Mouse (Mus musculus) embryonic facial prominence, embryonic 13.5 days (tissue): ENCODE measurements at regions not wholly inside any gene's neighbourhood (a gene's known extent, or its start where the extent isn't known, plus 50 kb on each side); places are given as distances from the start of the nearest gene placed in this dataset.

ENCODE experiments used
- ATAC-seq: fragments of 200-750 bp; cut with Nextera tagmentation; 2 replicates; pipeline ENCODE4 v1.8.0; 2017; ENCODE audit warnings: low read depth; ENCODE audit not compliant: insufficient number of reproducible peaks, insufficient read depth, low FRiP score, low TSS enrichment
- H3K27ac ChIP-seq: fragments of 300-500 bp; sonication (generic); 2 replicates; pipeline ENCODE4 v1.5.1; 2015; ENCODE audit warnings: moderate library complexity, mild to moderate bottlenecking, inconsistent platforms
- H3K27me3 ChIP-seq: fragments of 300-500 bp; sonication (generic); 2 replicates; pipeline ENCODE4 v1.6.1; 2015; ENCODE audit warnings: mild to moderate bottlenecking, inconsistent platforms
- H3K36me3 ChIP-seq: fragments of 300-500 bp; sonication (generic); 2 replicates; pipeline ENCODE4 v1.6.1; 2015; ENCODE audit warnings: mild to moderate bottlenecking, inconsistent platforms
- H3K4me1 ChIP-seq: fragments of 300-500 bp; sonication (generic); 2 replicates; pipeline ENCODE4 v1.6.1; 2015; ENCODE audit warnings: inconsistent platforms
- H3K4me2 ChIP-seq: fragments of 300-500 bp; sonication (generic); 2 replicates; pipeline ENCODE4 v1.6.1; 2015; ENCODE audit warnings: moderate library complexity, mild to moderate bottlenecking, inconsistent platforms
- H3K4me3 ChIP-seq: fragments of 300-500 bp; sonication (generic); 2 replicates; pipeline ENCODE4 v1.5.1; 2015; ENCODE audit warnings: mild to moderate bottlenecking, inconsistent platforms
- H3K9ac ChIP-seq: fragments of 300-500 bp; sonication (generic); 2 replicates; pipeline ENCODE4 v1.6.1; 2015; ENCODE audit warnings: mild to moderate bottlenecking, inconsistent platforms
- H3K9me3 ChIP-seq: fragments of 300-500 bp; sonication (generic); 2 replicates; pipeline ENCODE4 v1.6.1; 2016; ENCODE audit warnings: inconsistent platforms
- WGBS: fragments of 180-500 bp; shearing (Covaris S2); methylation state at CpG from one replicate; pipeline ENCODE4 v1.1.7; 2015; ENCODE audit warnings: mixed read lengths; 5-methylcytosine and 5-hydroxymethylcytosine counted together

DNA sequence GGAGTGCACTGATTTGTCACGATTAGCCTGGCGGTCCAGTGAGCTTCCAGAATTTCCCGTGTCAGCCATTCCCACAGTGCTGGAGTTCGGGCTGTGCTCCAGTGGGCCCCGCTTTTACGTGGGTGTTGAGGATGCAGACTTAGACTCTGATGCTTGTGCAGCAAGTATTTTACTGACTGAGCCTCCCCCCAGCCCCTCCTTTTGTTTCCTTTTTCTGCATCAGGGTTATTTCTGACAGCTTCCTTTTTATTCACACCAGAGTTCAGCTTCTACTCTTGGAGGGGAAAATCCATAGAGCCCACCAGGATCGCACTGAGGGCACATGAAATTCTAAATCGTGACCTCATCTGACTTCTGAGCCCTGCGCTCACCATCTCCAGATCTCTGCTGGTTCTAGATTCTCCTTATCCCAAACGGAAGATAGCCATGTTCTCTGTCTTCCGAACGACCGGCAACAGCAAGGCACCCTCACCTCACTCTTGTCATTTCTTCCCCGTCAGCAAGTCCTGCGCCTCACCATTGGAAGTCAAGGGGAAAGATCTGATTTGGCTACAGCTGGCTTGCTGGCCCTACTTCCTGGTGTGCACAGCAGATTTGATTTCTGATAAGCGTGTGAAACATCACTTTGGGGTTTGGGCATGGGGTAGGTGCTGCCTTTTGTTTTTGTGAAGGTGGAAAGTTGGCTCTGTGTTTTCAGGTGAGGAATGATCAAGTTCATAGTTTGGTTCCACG is 126.8 kb upstream of the Klf3 start:
- H3K9me3 ChIP-seq = no peaks in the 10 kb centered on the region
- no peak overlapping the region for H3K4me3 ChIP-seq
- no peak overlapping the region for H3K9ac ChIP-seq
- H3K36me3 ChIP-seq = no peaks in the 10 kb centered on the region
- H3K4me2 ChIP-seq = no peak overlapping the region
- ATAC-seq = no peak
- H3K4me1 ChIP-seq = peaks cover 5% of the 10 kb centered on the region; the same call in 1 of the 2 replicates
- no peak overlapping the region for H3K27ac ChIP-seq
- WGBS = 89% methylated on average over 17 of the region's 17 CpGs
- H3K27me3 ChIP-seq = no peaks in the 10 kb centered on the region

DNA sequence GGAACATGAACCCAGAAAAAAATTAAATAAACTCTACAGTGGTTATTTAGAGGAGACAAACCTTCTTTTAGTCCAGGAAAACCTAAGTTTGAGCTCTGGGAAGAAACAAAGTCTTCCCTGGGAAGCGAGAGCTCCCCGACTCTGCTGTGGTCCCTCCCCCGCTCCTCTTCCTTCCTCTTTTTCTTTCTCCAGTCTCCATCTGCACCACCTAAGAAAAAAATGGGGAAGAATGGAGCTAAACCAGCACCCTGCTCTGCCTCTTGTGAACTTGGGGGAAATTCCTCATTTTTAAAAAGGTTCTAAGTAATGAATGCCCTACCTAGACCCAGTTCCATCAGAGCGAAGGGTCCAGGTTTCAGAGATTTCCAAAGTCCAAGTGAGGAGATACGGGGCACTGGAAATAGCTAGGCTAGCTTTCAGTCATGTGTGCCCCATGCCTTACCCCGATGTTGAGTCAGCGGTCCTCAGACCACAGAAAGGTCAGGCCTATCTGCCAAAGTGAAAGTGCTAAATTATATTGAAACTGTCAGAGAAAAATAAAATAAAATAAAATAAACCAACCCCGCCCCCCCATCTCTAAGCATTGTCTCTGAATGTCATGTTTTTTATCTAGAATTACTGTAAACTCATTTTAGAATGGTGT is 126.1 kb upstream of the Klf3 start:
- H3K27me3 ChIP-seq = no peaks in the 10 kb centered on the region
- no peak for ATAC-seq
- H3K4me2 ChIP-seq = no peak overlapping the region
- H3K36me3 ChIP-seq = no peaks in the 10 kb centered on the region
- H3K27ac ChIP-seq = no peak overlapping the region
- H3K4me3 ChIP-seq = no peak overlapping the region
- H3K4me1 ChIP-seq = peaks cover 5% of the 10 kb centered on the region; the same call in 1 of the 2 replicates
- 86% methylated on average over 8 of the region's 8 CpGs for WGBS
- H3K9me3 ChIP-seq = no peaks in the 10 kb centered on the region
- H3K9ac ChIP-seq = no peak overlapping the region

DNA sequence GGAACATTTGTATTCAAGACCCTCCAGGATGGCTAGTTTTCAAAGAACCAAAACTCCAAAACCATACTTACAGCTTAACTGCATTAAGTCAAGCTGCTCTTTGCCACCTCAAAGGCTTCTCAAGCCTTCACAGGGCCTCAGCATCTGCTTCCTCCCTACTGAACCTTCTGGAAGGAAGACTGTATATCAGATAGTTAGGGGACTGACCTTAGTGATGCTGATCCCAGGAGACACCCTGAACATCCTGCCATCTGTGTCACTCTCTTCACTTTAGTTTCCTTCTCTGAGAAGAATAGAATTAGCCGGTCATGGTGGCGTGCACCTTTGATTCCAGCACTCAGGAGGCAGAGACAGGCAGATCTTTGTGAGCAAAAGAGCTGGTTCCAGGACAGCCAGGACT is 124.5 kb upstream of the Klf3 start:
- no peak overlapping the region for H3K4me3 ChIP-seq
- 93% methylated on average over 2 of the region's 2 CpGs for whole genome bisulfite sequencing
- ATAC-seq = no peak

DNA sequence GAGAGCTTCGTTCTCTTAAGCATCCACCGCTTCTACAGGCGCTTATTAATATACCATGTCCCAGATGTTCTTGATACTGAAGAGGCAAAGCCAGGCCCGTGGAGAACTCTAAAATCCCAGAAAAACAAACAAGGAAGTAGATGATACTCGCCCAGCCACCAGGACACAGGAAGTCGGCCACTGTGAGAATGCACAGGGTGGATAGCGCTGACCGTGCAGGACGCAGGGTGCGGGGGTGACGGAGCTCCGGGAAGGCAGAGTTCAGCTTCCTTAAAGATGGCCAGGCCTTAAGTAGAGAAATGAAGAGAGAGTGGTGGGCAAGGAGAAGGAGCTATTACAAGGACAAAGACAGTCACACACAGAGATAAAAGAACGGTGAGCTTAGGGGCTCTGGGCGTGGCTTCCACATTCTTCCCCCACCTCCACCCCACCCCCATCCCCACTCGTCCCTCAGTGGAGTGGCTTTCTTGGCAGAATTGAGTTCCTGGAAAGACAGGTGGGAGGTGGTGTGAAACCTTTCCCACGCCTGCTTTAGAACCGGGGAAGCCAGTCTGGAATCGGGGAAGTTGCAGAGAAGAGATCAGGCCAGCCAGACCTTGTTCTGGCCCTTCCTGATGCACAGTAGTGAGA is 123.1 kb upstream of the Klf3 start:
- no peak for ATAC-seq
- WGBS = 70% methylated on average over 18 of the region's 18 CpGs

More for the DNA sequence above, 124.5 kb upstream of the Klf3 start:
- Histone ChIP-seq H3K9me3 (no peaks in the 10 kb centered on the region), H3K4me2 (no peak overlapping the region), H3K27ac (no peak overlapping the region), H3K36me3 (no peaks in the 10 kb centered on the region), H3K4me1 (peaks cover 5% of the 10 kb centered on the region), H3K27me3 (no peaks in the 10 kb centered on the region), H3K9ac (no peak overlapping the region)

DNA sequence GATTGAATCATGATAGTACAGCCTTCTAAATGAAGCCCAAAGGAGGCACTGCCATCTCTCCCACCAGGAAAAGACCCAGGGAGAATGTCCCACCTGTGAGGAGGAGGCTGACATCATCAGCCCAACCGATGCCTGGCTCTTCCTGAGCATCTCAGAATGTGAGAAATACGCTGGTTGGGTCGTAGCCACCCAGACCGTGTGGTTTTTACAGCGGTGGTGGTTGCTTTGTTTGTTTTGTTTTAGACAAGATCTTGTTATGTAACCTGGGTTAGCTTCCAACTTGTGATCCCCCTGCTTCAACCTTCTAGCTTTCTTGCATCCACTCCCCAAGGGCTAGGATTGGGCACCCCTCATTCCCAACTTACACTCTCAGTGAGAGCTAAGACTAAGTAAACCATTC is 122.0 kb upstream of the Klf3 start:
- ATAC-seq = no peak
- H3K4me1 ChIP-seq = peaks cover 5% of the 10 kb centered on the region
- no peak overlapping the region for H3K4me2 ChIP-seq
- H3K9ac ChIP-seq = no peak overlapping the region
- WGBS = 88% methylated on average over 5 of the region's 5 CpGs
- H3K27ac ChIP-seq = no peak overlapping the region
- H3K4me3 ChIP-seq = no peak overlapping the region
- H3K27me3 ChIP-seq = no peaks in the 10 kb centered on the region
- no peaks in the 10 kb centered on the region for H3K36me3 ChIP-seq
- H3K9me3 ChIP-seq = no peaks in the 10 kb centered on the region

More for the DNA sequence above, 123.1 kb upstream of the Klf3 start:
- Histone ChIP-seq H3K4me1 (peaks cover 5% of the 10 kb centered on the region), H3K36me3 (no peaks in the 10 kb centered on the region), H3K27ac (no peak overlapping the region), H3K4me2 (no peak overlapping the region), H3K4me3 (no peak overlapping the region), H3K9me3 (no peaks in the 10 kb centered on the region), H3K9ac (no peak overlapping the region), H3K27me3 (no peaks in the 10 kb centered on the region)

DNA sequence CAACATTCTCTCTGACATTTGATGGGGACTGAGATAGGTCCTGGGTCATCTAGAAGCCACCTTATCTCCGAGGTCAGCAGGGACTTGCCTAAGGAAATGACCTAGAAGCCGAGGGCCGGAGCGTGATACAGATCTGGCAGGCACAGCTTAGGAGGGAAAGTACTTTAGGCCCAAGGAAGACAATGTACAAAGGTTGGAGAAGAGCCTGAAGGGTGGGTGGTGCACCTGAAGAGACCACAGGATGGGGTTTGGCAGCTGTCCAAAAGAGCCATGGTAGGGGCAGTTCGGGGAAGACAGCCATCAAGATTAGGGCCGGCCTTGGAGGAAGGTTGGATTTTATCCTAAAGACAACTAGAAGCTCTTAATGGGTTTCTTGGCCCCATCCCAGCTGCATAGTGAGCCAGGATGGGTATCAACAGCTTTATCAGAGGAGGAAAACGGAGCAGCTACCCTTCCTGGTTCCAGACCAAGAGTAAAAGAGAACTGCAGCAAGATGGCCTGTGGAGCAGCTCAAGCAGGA is 120.8 kb upstream of the Klf3 start:
- Histone ChIP-seq H3K27me3 (no peaks in the 10 kb centered on the region), H3K27ac (no peak overlapping the region; the same call in 1 of the 2 replicates), H3K4me3 (no peak overlapping the region), H3K9ac (no peak overlapping the region), H3K4me2 (no peak overlapping the region), H3K9me3 (peaks cover 5% of the 10 kb centered on the region), H3K36me3 (no peaks in the 10 kb centered on the region), H3K4me1 (peaks cover 5% of the 10 kb centered on the region)
- ATAC-seq = no peak
- 71% methylated on average over 7 of the region's 7 CpGs for WGBS

DNA sequence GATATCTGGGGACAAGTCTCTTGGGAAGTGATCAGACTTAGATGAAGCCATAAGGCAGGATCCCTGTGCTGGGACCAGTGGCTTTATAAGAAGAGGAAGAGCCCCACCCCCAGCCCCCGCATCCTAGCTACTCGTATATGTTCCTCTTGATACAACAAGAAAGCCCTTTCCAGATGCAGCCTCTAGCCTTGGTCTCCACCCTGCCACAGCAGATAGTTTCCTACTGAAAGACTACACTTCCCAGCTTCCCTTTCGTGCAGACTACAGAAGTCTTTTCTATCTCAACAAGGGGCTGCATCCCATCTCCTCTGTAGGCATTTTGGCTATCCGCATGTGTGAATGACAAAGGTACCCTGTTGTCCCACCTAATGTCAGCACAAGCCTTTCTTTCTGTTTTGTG is 119.8 kb upstream of the Klf3 start:
- ATAC-seq = no peak
- peaks cover 5% of the 10 kb centered on the region for H3K9me3 ChIP-seq
- WGBS = 88% methylated on average over 4 of the region's 4 CpGs
- no peaks in the 10 kb centered on the region for H3K36me3 ChIP-seq
- H3K4me1 ChIP-seq = peaks cover 5% of the 10 kb centered on the region
- no peak overlapping the region for H3K4me3 ChIP-seq
- H3K4me2 ChIP-seq = no peak overlapping the region
- H3K27ac ChIP-seq = no peak overlapping the region
- no peaks in the 10 kb centered on the region for H3K27me3 ChIP-seq
- no peak overlapping the region for H3K9ac ChIP-seq

DNA sequence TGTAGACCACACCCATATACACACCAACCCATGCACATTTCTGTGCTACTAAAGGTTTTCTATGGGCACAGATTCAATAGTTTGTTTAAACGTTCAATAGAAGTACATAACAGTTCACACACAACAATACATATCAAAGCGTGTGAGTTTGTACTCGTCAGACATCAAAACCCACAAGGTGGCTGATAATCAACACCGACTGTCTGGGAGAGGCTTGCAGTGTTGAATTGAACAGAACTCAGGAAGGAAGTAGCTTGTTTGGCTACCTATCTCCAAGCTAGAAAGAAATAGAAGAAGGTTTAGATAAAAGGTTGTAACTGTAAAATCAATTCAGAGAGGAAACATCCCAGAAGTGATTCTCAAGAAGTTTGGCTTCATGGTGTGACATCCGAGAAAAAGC is 118.9 kb upstream of the Klf3 start:
- Histone ChIP-seq H3K4me2 (no peak overlapping the region), H3K27me3 (no peaks in the 10 kb centered on the region), H3K27ac (no peak overlapping the region), H3K4me3 (no peak overlapping the region), H3K9ac (no peak overlapping the region), H3K36me3 (no peaks in the 10 kb centered on the region), H3K4me1 (peaks cover 5% of the 10 kb centered on the region), H3K9me3 (peaks cover 5% of the 10 kb centered on the region)
- WGBS = 84% methylated on average over 5 of the region's 5 CpGs
- ATAC-seq = no peak

DNA sequence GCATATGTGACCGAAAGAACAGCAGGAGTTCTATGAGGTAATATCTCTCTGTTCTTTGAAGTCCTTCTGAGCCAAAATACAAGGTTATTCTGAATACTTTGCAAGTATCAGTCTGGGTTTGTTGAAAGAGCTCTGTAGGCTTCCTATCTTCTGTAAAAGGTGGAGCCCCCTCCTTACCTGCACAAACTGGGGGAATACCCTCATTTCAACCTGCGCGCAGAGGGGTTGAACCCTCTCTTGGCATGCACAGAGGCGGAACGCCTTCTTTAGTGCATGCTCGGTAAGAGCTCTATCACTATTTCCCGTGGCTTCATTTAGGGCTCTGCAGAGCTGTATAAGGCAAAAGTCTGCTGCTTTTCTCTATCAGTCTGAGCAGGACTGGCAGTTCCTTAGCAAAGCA is 113.0 kb upstream of the Klf3 start:
- Histone ChIP-seq H3K9me3 (peaks cover 5% of the 10 kb centered on the region), H3K4me1 (no peaks in the 10 kb centered on the region), H3K27ac (no peak overlapping the region), H3K9ac (no peak overlapping the region), H3K36me3 (no peaks in the 10 kb centered on the region), H3K4me2 (no peak overlapping the region), H3K4me3 (no peak overlapping the region), H3K27me3 (no peaks in the 10 kb centered on the region)
- WGBS = 91% methylated on average over 7 of the region's 7 CpGs
- no peak for ATAC-seq

DNA sequence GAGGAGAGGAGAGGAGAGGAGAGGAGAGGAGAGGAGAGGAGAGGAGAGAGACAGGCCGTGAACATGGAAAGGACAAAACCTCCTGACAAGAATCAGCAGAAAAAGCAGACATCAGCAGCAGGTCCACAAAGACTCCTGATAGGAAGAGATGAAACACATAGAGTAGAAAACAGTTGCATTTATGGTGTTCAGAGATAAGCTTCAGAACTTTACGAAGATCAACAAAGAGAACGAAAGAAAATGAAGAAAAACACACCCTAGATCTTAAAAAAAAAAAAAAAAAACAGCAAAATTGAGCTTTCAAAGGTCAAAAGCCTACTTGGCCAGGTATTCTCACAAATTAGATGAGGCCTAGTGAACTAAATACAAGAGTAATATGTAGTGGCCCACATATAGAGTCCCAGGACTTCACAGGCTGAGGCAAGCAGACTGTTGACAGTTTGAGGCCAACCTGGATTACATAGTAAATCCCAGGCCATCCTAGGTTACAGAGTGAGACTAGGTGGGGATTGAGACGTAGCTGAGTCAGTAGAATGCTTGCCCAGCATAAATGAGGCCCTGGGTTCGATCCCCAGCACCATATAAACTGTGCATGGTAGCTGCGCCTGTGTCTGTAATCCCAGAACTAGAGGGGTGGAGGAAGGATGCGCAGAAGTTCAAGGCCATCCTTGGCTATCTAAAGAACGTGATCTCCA is 111.6 kb upstream of the Klf3 start:
- ATAC-seq = no peak
- Histone ChIP-seq H3K9me3 (peaks cover 5% of the 10 kb centered on the region), H3K4me3 (no peak overlapping the region), H3K9ac (no peak overlapping the region), H3K36me3 (no peaks in the 10 kb centered on the region), H3K27me3 (no peaks in the 10 kb centered on the region), H3K4me2 (no peak overlapping the region), H3K4me1 (no peaks in the 10 kb centered on the region), H3K27ac (no peak overlapping the region)
- 93% methylated on average over 8 of the region's 8 CpGs for WGBS

DNA sequence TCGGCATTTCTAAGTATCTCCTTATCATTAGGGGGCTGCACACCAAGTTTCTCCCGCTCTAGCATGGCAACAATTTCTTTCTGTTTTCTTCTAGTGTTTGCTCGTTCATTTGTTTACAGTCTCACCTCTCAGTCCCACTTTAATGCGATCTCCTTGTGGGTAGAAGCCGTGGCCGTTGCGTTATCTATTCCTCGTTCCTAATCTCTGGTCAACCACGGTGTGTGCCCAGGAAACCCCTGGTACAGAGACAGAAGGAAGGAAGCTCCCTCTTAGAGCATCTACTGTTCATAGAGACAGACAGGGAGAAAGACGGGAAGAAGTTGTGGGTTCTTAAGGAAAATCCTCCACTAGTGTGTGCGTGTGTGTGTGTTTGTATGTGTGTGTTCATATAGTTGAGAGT is 110.9 kb upstream of the Klf3 start:
- Histone ChIP-seq H3K4me2 (no peak overlapping the region), H3K36me3 (no peaks in the 10 kb centered on the region), H3K27me3 (no peaks in the 10 kb centered on the region), H3K9me3 (no peaks in the 10 kb centered on the region), H3K9ac (no peak overlapping the region), H3K27ac (no peak overlapping the region), H3K4me3 (no peak overlapping the region), H3K4me1 (no peaks in the 10 kb centered on the region)
- WGBS = 94% methylated on average over 11 of the region's 11 CpGs
- no peak for ATAC-seq
